Mouse (Mus musculus): ENCODE data around the gene Capn3.

GRCm38 (mm10) chr2:120503094-120503493 is 47.3 kb downstream of the Capn3 start:
- TF ChIP-seq CTCF (IDR thresholded peaks at IDR 0.05; ENCODE audit: control insufficient read depth, insufficient read depth, insufficient replicate concordance, low read depth, low read length) (no peak), POLR2A (IDR thresholded peaks at IDR 0.05; ENCODE audit: control insufficient read depth, low read depth, low read length) (no peak)
